Mouse (Mus musculus) layer of hippocampus, postnatal 25 days (tissue): ENCODE data around the gene Zbtb40. TPM values are rescaled to one million over a fixed set of nuclear protein-coding genes. Genes with fewer than 3 reads are reported as not detected.

Experiments
- DNase-seq, 2 experiments: peaks; one replicate each; pipeline ENCODE4 v3.0.0; 2022; ENCODE audit warnings: mixed read lengths in 2 of 2, low spot score in 1 of 2; ENCODE audit errors: extremely low spot score in 1 of 2
- total RNA-seq, 2 experiments: library from RNA; stranded (reverse); gene quantifications; 2 replicates each; pipeline ENCODE4 v1.2.3; 2021

Zbtb40 gene
- total RNA-seq, 2 experiments from 2014 or later = 8.8 to 11.3 TPM

GRCm38 (mm10) chr4:136942761-136943160 lies 105.8 kb downstream of the Zbtb40 start:
- no peak for DNase-seq

- DNase-seq = no peak
Measured at GRCm38 (mm10) chr4:136937935-136938334, 110.7 kb downstream of the Zbtb40 start.

DNA sequence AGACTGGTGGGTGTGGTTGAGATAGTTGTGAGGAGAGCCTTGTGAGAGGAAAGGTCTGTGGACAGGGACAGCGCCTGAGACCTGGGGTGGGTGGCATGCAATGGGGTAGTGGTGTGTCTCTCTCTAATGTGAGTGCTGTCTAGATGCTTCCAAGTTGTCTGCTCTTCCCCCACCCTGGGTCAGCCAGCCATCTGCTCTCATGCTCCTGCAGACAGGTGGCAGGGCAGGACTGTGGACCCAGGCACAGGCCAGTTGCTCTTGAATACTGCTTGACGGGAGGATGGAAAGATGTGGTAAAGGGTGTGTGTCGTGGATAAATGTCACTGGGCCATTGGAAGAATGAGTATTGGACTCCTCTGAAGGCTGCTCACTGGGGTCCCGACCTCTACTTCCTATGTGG lies 111.3 kb downstream of the Zbtb40 start:
- DNase-seq = no peak

GRCm38 (mm10) chr4:136934746-136935613 lies 113.6 kb downstream of the Zbtb40 start:
- DNase-seq = no peak

GRCm38 (mm10) chr4:136930474-136930873 lies 118.1 kb downstream of the Zbtb40 start:
- DNase-seq = no peak

Other genes with a start within 250 kb of the Zbtb40 start
- 10 to 100 TPM; 24.0 to 29.2 TPM for gene Ephb2, start 212.8 kb downstream of the Zbtb40 start, total RNA-seq
- 10 to 100 TPM; 50.7 to 56.9 TPM for gene C1qb, start 162.6 kb downstream of the Zbtb40 start, total RNA-seq
- 10 to 100 TPM; 37.3 to 45.0 TPM for gene C1qc, start 155.7 kb downstream of the Zbtb40 start, total RNA-seq
- 10 to 100 TPM; 48.2 to 51.3 TPM for gene C1qa, start 150.0 kb downstream of the Zbtb40 start, total RNA-seq
- gene Epha8, start 92.0 kb downstream of the Zbtb40 start, total RNA-seq = 1 to 10 TPM; 1.9 to 2.3 TPM
- 1 to 10 TPM; 6.8 to 7.2 TPM for gene Wnt4, start 228.7 kb upstream of the Zbtb40 start, total RNA-seq